Mouse (Mus musculus): ENCODE data around the gene Tbl1xr1. TPM values are rescaled to one million over a fixed set of nuclear protein-coding genes. Genes with fewer than 3 reads are reported as not detected.

Tbl1xr1 gene
- polyA plus RNA-seq, 1 experiment from 2014 or later: 26.4 TPM

DNA sequence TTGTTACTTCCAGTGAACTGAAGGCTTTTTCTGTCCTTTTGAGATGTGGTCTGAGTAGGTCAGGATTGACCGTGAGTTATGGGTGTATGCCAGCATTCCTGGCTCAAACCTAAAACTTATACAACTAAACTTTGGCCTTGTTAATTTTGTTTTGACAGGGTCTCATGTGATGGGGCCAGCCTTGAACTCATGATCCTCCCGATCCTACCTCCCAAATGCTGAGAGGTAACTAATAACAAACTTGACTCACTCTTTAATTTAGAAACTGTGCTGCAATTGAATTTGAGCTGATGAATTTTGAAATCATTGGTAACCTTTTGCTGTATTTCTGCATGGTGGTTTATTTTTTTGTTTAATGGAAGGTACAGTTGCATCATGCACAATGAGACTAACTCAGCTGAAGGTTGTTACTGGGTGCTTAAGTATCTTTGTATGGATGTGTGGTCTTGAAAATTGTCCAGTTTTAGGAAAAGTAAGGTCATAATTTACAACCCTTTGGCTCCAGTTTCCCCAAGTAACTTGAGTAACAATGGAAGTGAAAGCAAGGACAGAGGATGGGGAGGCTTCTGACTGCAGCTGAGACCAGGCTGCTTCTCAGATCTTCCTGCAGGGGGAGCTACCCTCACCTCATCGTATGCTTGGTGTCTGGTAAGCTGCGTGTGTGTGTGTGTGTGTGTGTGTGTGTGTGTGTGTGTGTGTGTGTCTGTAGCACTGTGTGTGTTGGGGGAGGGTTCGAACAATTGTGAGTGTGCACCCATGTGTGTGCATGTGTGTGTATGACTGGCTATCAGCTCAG, 66.6 kb downstream of the Tbl1xr1 start:
- Histone ChIP-seq H3K4me1 (ENCODE audit: control insufficient read depth, insufficient read depth, low read length) (no peaks in the 10 kb centered on the region), H3K9ac (ENCODE audit: low read length) (no peak overlapping the region), H3K27ac (ENCODE audit: low read depth, low read length) (no peak overlapping the region), H3K9me3 (ENCODE audit: control insufficient read depth, low read length) (no peaks in the 10 kb centered on the region), H3K4me2 (ENCODE audit: low read depth) (no peak overlapping the region), H3K36me3 (ENCODE audit: control insufficient read depth, insufficient read depth, low read length) (no peaks in the 10 kb centered on the region), H3K27me3 (ENCODE audit: control insufficient read depth, insufficient read depth, low read length) (no peaks in the 10 kb centered on the region), H3K4me3 (ENCODE audit: low read depth, low read length) (no peak overlapping the region)
- WGBS: 84% methylated on average over 5 of the region's 5 CpGs
- ATAC-seq (ENCODE audit: insufficient read depth, low FRiP score, low TSS enrichment): no peak
- DNase-seq (ENCODE audit: low spot score): no peak

DNA sequence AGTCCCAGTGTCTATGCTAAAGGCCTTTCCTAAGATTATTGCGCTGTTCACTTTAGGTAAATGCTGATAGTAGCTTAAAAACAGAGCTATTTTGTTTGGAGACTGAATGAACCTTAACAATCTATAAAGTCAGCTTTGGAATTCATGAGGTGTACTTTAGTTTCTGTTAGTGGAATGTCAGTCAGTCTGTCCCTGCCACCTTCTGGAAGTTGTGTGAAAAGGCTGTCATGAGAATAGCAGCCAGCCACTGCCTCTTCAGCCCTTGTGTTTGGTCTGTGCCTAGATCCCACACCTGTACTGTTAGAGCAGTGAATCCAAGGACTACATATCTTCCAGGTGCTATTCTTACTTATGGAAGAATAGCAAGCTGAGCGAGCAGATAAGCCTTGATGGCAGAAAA, 67.8 kb downstream of the Tbl1xr1 start:
- WGBS: 94% methylated on average over 2 of the region's 2 CpGs

DNA sequence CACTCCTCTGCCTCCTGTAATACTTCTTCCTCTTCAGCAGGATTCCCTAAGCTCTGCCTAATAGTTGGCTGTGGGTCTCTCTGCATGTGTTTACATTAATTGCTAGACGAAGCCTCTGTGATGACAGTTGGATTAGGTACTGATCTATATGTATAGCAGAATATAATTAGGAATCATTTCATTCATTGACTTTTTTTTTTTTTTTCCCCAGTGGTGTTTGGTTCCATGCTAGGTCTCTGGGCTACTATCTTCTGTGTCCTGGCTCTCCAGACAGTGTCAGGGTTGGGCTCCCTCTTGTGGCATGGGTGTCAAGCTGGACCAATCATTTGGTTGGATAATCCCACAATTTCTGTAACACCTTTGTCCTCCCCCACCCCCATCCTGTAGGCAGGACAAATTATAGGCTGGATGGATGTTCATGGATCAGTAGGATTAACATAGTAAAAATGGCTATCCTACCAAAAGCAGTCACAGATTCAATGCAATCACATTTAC, 71.0 kb downstream of the Tbl1xr1 start:
- no peak for DNase-seq (ENCODE audit: low spot score)
- WGBS: 88% methylated on average over 1 of the region's 1 CpGs
- no peak overlapping the region for H3K4me3 ChIP-seq (ENCODE audit: low read depth, low read length)
- ATAC-seq (ENCODE audit: insufficient read depth, low FRiP score, low TSS enrichment): no peak
- no peaks in the 10 kb centered on the region for H3K27me3 ChIP-seq (ENCODE audit: control insufficient read depth, insufficient read depth, low read length)
- H3K9ac ChIP-seq (ENCODE audit: low read length): no peak overlapping the region
- no peaks in the 10 kb centered on the region for H3K4me1 ChIP-seq (ENCODE audit: control insufficient read depth, insufficient read depth, low read length)
- no peak overlapping the region for H3K4me2 ChIP-seq (ENCODE audit: low read depth)
- no peak overlapping the region for H3K27ac ChIP-seq (ENCODE audit: low read depth, low read length)
- no peaks in the 10 kb centered on the region for H3K9me3 ChIP-seq (ENCODE audit: control insufficient read depth, low read length)
- no peaks in the 10 kb centered on the region for H3K36me3 ChIP-seq (ENCODE audit: control insufficient read depth, insufficient read depth, low read length)

More for the DNA sequence above, 67.8 kb downstream of the Tbl1xr1 start:
- Histone ChIP-seq H3K9me3 (ENCODE audit: control insufficient read depth, low read length) (no peaks in the 10 kb centered on the region), H3K4me1 (ENCODE audit: control insufficient read depth, insufficient read depth, low read length) (no peaks in the 10 kb centered on the region), H3K4me3 (ENCODE audit: low read depth, low read length) (no peak overlapping the region), H3K9ac (ENCODE audit: low read length) (no peak overlapping the region), H3K27ac (ENCODE audit: low read depth, low read length) (no peak overlapping the region), H3K36me3 (ENCODE audit: control insufficient read depth, insufficient read depth, low read length) (no peaks in the 10 kb centered on the region), H3K27me3 (ENCODE audit: control insufficient read depth, insufficient read depth, low read length) (no peaks in the 10 kb centered on the region), H3K4me2 (ENCODE audit: low read depth) (no peak overlapping the region)
- ATAC-seq (ENCODE audit: insufficient read depth, low FRiP score, low TSS enrichment): no peak
- no peak for DNase-seq (ENCODE audit: low spot score)

DNA sequence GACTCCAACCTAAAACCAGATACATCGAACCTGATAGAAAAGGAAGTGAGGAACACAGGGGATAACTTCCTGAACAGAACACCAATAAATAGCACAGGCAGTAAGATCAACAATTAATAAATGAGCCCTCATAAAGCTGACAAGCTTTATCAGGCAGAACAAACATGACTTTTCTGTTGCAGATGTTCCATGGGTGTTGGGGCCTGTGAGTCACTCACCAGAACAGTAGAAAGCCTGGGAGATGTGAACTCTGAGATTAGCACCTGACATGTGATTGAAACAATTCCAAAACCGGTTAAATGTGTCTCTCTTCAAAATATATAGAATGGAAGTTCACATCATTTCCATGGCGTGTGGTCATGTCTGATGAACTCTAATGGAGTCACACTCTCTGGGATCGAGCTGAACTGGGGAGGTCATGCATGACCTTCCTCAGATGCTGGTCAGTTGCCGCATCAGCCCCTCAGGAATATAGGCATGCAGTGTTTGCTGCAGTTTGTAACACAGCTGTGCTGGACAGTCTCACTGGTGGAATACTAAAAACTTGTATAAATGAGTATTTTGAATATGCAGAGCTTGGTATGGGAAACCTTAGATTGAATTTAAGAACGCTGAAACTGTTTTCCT, 72.0 kb downstream of the Tbl1xr1 start:
- H3K27ac ChIP-seq (ENCODE audit: low read depth, low read length): no peak overlapping the region
- H3K9me3 ChIP-seq (ENCODE audit: control insufficient read depth, low read length): no peaks in the 10 kb centered on the region
- whole genome bisulfite sequencing: 90% methylated on average over 6 of the region's 6 CpGs
- no peak overlapping the region for H3K4me3 ChIP-seq (ENCODE audit: low read depth, low read length)
- no peaks in the 10 kb centered on the region for H3K4me1 ChIP-seq (ENCODE audit: control insufficient read depth, insufficient read depth, low read length)
- H3K9ac ChIP-seq (ENCODE audit: low read length): no peak overlapping the region
- H3K36me3 ChIP-seq (ENCODE audit: control insufficient read depth, insufficient read depth, low read length): no peaks in the 10 kb centered on the region
- DNase-seq (ENCODE audit: low spot score) (no peak), ATAC-seq (ENCODE audit: insufficient read depth, low FRiP score, low TSS enrichment) (no peak)
- no peak overlapping the region for H3K4me2 ChIP-seq (ENCODE audit: low read depth)
- H3K27me3 ChIP-seq (ENCODE audit: control insufficient read depth, insufficient read depth, low read length): no peaks in the 10 kb centered on the region

DNA sequence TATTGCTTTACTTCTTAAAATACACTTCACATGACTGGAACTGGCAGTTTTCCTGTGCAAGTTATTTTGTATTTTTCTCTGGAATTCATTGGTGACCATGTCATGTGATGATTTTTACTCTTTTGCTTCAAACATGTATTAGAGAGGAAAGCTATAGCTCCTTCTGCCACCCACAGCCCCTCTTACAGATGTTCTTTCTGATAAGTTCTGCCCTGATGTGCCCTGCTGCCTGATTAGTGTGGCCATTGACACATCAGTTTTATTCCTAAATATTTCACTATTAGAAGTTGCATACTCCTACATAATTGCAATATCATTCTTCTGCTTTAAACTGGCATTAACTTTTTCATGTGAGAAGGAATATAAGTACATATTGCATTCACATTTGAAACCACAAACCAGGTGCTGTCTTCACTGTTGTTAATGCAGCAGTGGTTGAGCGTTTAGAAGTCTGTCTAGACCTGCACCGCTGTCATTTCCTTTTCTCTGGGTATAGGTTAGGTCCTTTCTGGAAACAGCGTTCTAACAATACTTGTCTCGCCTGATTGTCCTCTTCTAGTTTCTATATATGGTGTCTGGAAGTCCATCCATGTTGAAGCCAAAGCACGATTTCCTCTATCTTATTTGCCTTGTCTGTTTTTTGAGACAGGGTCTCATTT, 74.5 kb downstream of the Tbl1xr1 start:
- Histone ChIP-seq H3K4me3 (ENCODE audit: low read depth, low read length) (no peak overlapping the region), H3K9me3 (ENCODE audit: control insufficient read depth, low read length) (no peaks in the 10 kb centered on the region), H3K4me2 (ENCODE audit: low read depth) (no peak overlapping the region), H3K9ac (ENCODE audit: low read length) (no peak overlapping the region), H3K4me1 (ENCODE audit: control insufficient read depth, insufficient read depth, low read length) (no peaks in the 10 kb centered on the region), H3K36me3 (ENCODE audit: control insufficient read depth, insufficient read depth, low read length) (no peaks in the 10 kb centered on the region), H3K27ac (ENCODE audit: low read depth, low read length) (no peak overlapping the region), H3K27me3 (ENCODE audit: control insufficient read depth, insufficient read depth, low read length) (no peaks in the 10 kb centered on the region)
- no peak for ATAC-seq (ENCODE audit: insufficient read depth, low FRiP score, low TSS enrichment)
- no peak for DNase-seq (ENCODE audit: low spot score)
- 91% methylated on average over 5 of the region's 5 CpGs for WGBS

DNA sequence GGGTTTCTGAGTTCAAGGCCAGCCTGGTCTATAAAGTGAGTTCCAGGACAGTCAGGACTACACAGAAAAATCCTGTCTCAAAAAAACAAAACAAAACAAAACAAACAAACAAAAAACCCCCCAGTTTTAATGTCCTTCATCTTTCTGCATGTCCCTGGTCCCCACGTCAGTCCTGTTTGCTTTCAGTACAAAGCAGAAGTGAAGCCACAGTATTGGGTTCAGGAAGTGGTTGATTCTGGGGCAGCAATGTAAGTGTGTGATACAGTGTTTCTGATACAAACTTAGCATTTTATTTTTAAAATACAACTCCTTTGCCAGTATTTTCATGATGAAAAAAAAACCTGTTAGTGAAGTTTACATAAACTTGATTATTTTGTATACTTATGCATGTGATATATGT, 76.3 kb downstream of the Tbl1xr1 start:
- Histone ChIP-seq H3K36me3 (ENCODE audit: control insufficient read depth, insufficient read depth, low read length) (no peaks in the 10 kb centered on the region), H3K4me2 (ENCODE audit: low read depth) (no peak overlapping the region), H3K4me1 (ENCODE audit: control insufficient read depth, insufficient read depth, low read length) (no peaks in the 10 kb centered on the region), H3K4me3 (ENCODE audit: low read depth, low read length) (no peak overlapping the region), H3K9ac (ENCODE audit: low read length) (no peak overlapping the region), H3K27me3 (ENCODE audit: control insufficient read depth, insufficient read depth, low read length) (no peaks in the 10 kb centered on the region), H3K27ac (ENCODE audit: low read depth, low read length) (no peak overlapping the region), H3K9me3 (ENCODE audit: control insufficient read depth, low read length) (no peaks in the 10 kb centered on the region)
- DNase-seq (ENCODE audit: low spot score) (no peak), ATAC-seq (ENCODE audit: insufficient read depth, low FRiP score, low TSS enrichment) (no peak)
- WGBS: 93% methylated on average over 1 of the region's 1 CpGs

DNA sequence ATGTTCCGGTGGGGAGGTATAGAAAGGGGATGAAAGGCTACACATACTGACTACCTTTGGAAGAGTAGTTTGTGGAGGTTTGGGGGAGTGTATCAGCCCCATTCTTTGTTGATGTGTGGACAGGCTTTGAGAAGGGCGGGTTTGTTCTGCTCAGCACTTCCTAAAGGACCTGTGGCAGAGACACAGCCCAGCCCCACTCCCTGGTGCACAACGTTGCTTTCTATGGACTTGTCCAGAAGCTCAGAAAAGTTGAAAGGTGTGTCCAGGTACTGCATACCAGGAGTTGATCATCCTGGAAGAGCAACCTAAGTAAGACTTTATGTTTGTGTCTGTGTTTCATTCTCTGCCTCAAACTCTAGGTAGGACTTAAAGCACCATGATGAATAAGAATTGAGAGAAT, 78.1 kb downstream of the Tbl1xr1 start:
- DNase-seq (ENCODE audit: low spot score) (no peak), ATAC-seq (ENCODE audit: insufficient read depth, low FRiP score, low TSS enrichment) (no peak)
- no peak overlapping the region for H3K9ac ChIP-seq (ENCODE audit: low read length)
- H3K9me3 ChIP-seq (ENCODE audit: control insufficient read depth, low read length): no peaks in the 10 kb centered on the region
- 94% methylated on average over 3 of the region's 3 CpGs for WGBS
- H3K36me3 ChIP-seq (ENCODE audit: control insufficient read depth, insufficient read depth, low read length): no peaks in the 10 kb centered on the region
- H3K27ac ChIP-seq (ENCODE audit: low read depth, low read length): no peak overlapping the region
- no peak overlapping the region for H3K4me3 ChIP-seq (ENCODE audit: low read depth, low read length)
- no peak overlapping the region for H3K4me2 ChIP-seq (ENCODE audit: low read depth)
- no peaks in the 10 kb centered on the region for H3K27me3 ChIP-seq (ENCODE audit: control insufficient read depth, insufficient read depth, low read length)
- no peaks in the 10 kb centered on the region for H3K4me1 ChIP-seq (ENCODE audit: control insufficient read depth, insufficient read depth, low read length)

DNA sequence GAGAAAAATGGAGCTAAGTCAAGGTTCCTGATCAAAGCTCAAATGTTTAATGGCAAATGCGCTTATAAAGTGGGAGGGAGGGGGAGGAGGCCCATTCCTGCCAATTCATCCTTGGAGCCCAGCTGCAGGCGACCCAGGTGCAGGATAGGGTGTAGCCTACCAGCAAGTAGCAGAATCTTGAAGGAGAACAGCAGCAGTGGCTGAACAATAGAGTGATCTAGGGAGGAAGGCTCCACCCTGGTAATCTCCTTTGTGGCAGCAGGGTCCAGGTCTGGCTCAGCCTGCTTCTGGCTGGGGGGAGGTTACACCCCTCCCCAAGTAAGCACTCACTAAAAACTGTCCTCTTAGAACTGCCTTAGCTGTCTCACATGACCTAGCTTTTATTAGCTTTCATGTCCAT, 79.9 kb downstream of the Tbl1xr1 start:
- no peak for DNase-seq (ENCODE audit: low spot score)
- Histone ChIP-seq H3K36me3 (ENCODE audit: control insufficient read depth, insufficient read depth, low read length) (no peaks in the 10 kb centered on the region), H3K4me1 (ENCODE audit: control insufficient read depth, insufficient read depth, low read length) (no peaks in the 10 kb centered on the region), H3K4me3 (ENCODE audit: low read depth, low read length) (no peak overlapping the region), H3K9ac (ENCODE audit: low read length) (no peak overlapping the region), H3K27me3 (ENCODE audit: control insufficient read depth, insufficient read depth, low read length) (no peaks in the 10 kb centered on the region), H3K27ac (ENCODE audit: low read depth, low read length) (no peak overlapping the region), H3K9me3 (ENCODE audit: control insufficient read depth, low read length) (no peaks in the 10 kb centered on the region), H3K4me2 (ENCODE audit: low read depth) (no peak overlapping the region)
- WGBS: 66% methylated on average over 2 of the region's 2 CpGs
- ATAC-seq (ENCODE audit: insufficient read depth, low FRiP score, low TSS enrichment): no peak

Data from neural tube, embryonic 11.5 days (tissue).